Mouse (Mus musculus): ENCODE results near the gene Gm10300. TPM values are rescaled to one million over a fixed set of nuclear protein-coding genes. Genes with fewer than 3 reads are reported as not detected.
A peak's percentile ranks its signal among the peaks of the same experiment; 100 is the strongest.

The Gm10300 gene
- polyA plus RNA-seq, 1 experiment: 0.02 TPM

GRCm38 (mm10) chr4:132079555-132080275 is 5.2 kb downstream of the Gm10300 start:
- no peak overlapping the region for H3K4me3 ChIP-seq
- H3K27me3 ChIP-seq (ENCODE audit: control insufficient read depth, insufficient read depth, insufficient read length): no peaks in the 10 kb centered on the region
- H3K4me2 ChIP-seq (ENCODE audit: low read depth): peak overlapping the region; percentile 30
- no peak for TF ChIP-seq POLR2AphosphoS2 (IDR thresholded peaks at IDR 0.05; ENCODE audit: insufficient read length, low read depth)
- no peak for TF ChIP-seq MYOD1 (IDR thresholded peaks at IDR 0.05; ENCODE audit: control insufficient read depth in 1 of 3, insufficient read length in 2 of 3, low read depth in 2 of 3)
- no peak for TF ChIP-seq POLR2A (IDR thresholded peaks at IDR 0.05; ENCODE audit: insufficient read length, low read depth)
- TF ChIP-seq E2F4 (IDR thresholded peaks at IDR 0.05; ENCODE audit: insufficient read depth): no peak
- no peak for TF ChIP-seq SRF (IDR thresholded peaks at IDR 0.05; ENCODE audit: control insufficient read depth, insufficient read length, low read depth)
- TF ChIP-seq MYOG (IDR thresholded peaks at IDR 0.05; ENCODE audit: control insufficient read depth in 1 of 3, insufficient read depth in 1 of 3, insufficient read length in 2 of 3, low read depth in 2 of 3): no peak
- no peak for TF ChIP-seq USF1 (IDR thresholded peaks at IDR 0.05; ENCODE audit: low read depth)
- TF ChIP-seq REST (IDR thresholded peaks at IDR 0.05; ENCODE audit: insufficient read depth, insufficient read length): no peak
- no peak for TF ChIP-seq TCF12 (IDR thresholded peaks at IDR 0.05; ENCODE audit: insufficient read depth, poor library complexity, severe bottlenecking)
- TF ChIP-seq MAX (IDR thresholded peaks at IDR 0.05; ENCODE audit: low read depth): no peak
- no peak for TF ChIP-seq CEBPB (IDR thresholded peaks at IDR 0.05; ENCODE audit: insufficient read depth, poor library complexity, severe bottlenecking)
- TF ChIP-seq TCF3 (IDR thresholded peaks at IDR 0.05; ENCODE audit: insufficient read length, low read depth): no peak
- H3ac ChIP-seq (ENCODE audit: control insufficient read depth, insufficient read length): no peak overlapping the region
- no peaks in the 10 kb centered on the region for H3K36me3 ChIP-seq (ENCODE audit: control insufficient read depth, insufficient read depth)
- no peaks in the 10 kb centered on the region for H3K79me2 ChIP-seq (ENCODE audit: control insufficient read depth, insufficient read depth)

DNA sequence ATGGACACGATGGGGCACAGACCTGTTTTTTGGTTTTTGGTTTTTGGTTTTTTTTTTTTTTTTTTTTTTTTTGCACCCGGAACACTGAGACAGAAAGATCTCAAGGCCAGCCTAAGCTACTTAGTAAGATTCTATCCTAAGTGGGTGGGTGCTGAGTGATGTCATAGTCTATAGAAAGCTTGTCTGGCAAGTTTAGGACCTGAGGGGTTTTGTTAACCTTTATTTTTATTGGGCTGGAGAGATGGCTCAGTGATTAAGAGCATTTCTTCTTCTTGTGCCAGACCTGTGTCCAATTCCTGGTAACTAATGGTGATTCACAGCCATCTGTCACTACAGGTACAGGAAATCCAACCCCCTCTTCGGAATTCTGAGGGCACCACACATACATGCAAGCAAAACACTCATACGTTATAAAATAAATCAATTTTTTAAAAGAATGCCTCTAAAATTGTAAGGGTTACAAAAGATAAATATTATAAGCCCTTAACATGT is 6.0 kb downstream of the Gm10300 start:
- H3K79me2 ChIP-seq (ENCODE audit: control insufficient read depth, insufficient read depth): no peaks in the 10 kb centered on the region
- H3K4me3 ChIP-seq: no peak overlapping the region
- TF ChIP-seq POLR2A (IDR thresholded peaks at IDR 0.05; ENCODE audit: insufficient read length, low read depth): no peak
- H3ac ChIP-seq (ENCODE audit: control insufficient read depth, insufficient read length): no peak overlapping the region
- no peak overlapping the region for H3K4me2 ChIP-seq (ENCODE audit: low read depth)
- no peaks in the 10 kb centered on the region for H3K27me3 ChIP-seq (ENCODE audit: control insufficient read depth, insufficient read depth, insufficient read length)
- H3K36me3 ChIP-seq (ENCODE audit: control insufficient read depth, insufficient read depth): no peaks in the 10 kb centered on the region

- no peak overlapping the region for H3ac ChIP-seq (ENCODE audit: control insufficient read depth, insufficient read length)
- no peaks in the 10 kb centered on the region for H3K36me3 ChIP-seq (ENCODE audit: control insufficient read depth, insufficient read depth)
- no peak overlapping the region for H3K4me2 ChIP-seq (ENCODE audit: low read depth)
- TF ChIP-seq TCF3 (IDR thresholded peaks at IDR 0.05; ENCODE audit: insufficient read length, low read depth) (no peak), SRF (IDR thresholded peaks at IDR 0.05; ENCODE audit: control insufficient read depth, insufficient read length, low read depth) (no peak), USF1 (IDR thresholded peaks at IDR 0.05; ENCODE audit: low read depth) (no peak), POLR2A (IDR thresholded peaks at IDR 0.05; ENCODE audit: insufficient read length, low read depth) (no peak), MYOG (IDR thresholded peaks at IDR 0.05; ENCODE audit: control insufficient read depth in 1 of 3, insufficient read depth in 1 of 3, insufficient read length in 2 of 3, low read depth in 2 of 3) (no peak), CEBPB (IDR thresholded peaks at IDR 0.05; ENCODE audit: insufficient read depth, poor library complexity, severe bottlenecking) (no peak), MAX (IDR thresholded peaks at IDR 0.05; ENCODE audit: low read depth) (no peak), E2F4 (IDR thresholded peaks at IDR 0.05; ENCODE audit: insufficient read depth) (no peak), REST (IDR thresholded peaks at IDR 0.05; ENCODE audit: insufficient read depth, insufficient read length) (no peak), TCF12 (IDR thresholded peaks at IDR 0.05; ENCODE audit: insufficient read depth, poor library complexity, severe bottlenecking) (no peak), POLR2AphosphoS2 (IDR thresholded peaks at IDR 0.05; ENCODE audit: insufficient read length, low read depth) (no peak), MYOD1 (IDR thresholded peaks at IDR 0.05; ENCODE audit: control insufficient read depth in 1 of 3, insufficient read length in 2 of 3, low read depth in 2 of 3) (no peak)
- no peaks in the 10 kb centered on the region for H3K79me2 ChIP-seq (ENCODE audit: control insufficient read depth, insufficient read depth)
- peaks cover 6% of the 10 kb centered on the region for H3K27me3 ChIP-seq (ENCODE audit: control insufficient read depth, insufficient read depth, insufficient read length)
- H3K4me3 ChIP-seq: no peak overlapping the region
Observed at GRCm38 (mm10) chr4:132085114-132085513, 10.6 kb downstream of the Gm10300 start.

DNA sequence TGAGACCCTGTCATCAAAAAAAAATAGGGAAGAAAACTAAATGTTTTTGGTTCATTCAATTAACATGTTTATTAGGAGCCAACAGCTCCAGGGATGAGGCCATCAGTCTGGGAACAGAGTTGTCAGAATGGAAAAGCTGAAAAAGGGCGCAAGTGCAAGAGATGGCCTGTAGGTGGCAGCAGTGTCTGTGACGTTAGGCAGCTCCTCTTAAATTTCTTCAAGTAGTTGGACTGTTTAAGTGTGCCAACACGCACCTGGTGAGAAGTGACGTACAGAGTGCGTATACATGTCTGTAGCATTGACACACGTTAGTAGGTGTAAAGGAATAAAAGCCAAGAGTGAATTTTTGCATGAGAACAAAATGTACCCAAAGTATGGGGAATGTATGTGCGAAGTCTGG is 14.4 kb downstream of the Gm10300 start:
- Histone ChIP-seq H3K79me2 (ENCODE audit: control insufficient read depth, insufficient read depth) (no peaks in the 10 kb centered on the region), H3K4me2 (ENCODE audit: low read depth) (no peak overlapping the region), H3K27me3 (ENCODE audit: control insufficient read depth, insufficient read depth, insufficient read length) (peaks cover 6% of the 10 kb centered on the region), H3ac (ENCODE audit: control insufficient read depth, insufficient read length) (no peak overlapping the region), H3K4me3 (no peak overlapping the region), H3K36me3 (ENCODE audit: control insufficient read depth, insufficient read depth) (no peaks in the 10 kb centered on the region)
- TF ChIP-seq MYOG (IDR thresholded peaks at IDR 0.05; ENCODE audit: control insufficient read depth in 1 of 3, insufficient read depth in 1 of 3, insufficient read length in 2 of 3, low read depth in 2 of 3) (no peak), USF1 (IDR thresholded peaks at IDR 0.05; ENCODE audit: low read depth) (no peak), CEBPB (IDR thresholded peaks at IDR 0.05; ENCODE audit: insufficient read depth, poor library complexity, severe bottlenecking) (no peak)

DNA sequence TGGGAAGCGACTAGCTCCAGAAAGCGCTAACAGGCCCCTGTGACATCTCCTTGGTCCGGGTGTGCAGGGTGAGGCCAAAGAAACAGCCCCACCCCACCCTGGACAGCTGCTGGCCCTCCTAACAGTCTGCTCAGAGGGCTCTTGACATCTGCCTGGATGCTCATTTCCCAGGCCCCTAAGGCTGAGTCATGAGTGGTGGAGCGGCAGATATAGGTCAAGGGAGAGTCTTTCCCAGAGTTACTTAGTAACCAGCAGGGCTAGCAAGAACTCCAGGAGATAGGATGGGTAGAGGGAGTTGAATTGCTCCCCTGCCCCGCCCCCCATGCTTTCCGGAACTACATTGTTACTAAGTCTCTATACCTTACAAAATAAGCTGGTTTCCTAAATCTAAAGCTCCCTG is 18.6 kb downstream of the Gm10300 start:
- Histone ChIP-seq H3K4me3 (no peak overlapping the region), H3K36me3 (ENCODE audit: control insufficient read depth, insufficient read depth) (no peaks in the 10 kb centered on the region), H3K79me2 (ENCODE audit: control insufficient read depth, insufficient read depth) (no peaks in the 10 kb centered on the region), H3K4me2 (ENCODE audit: low read depth) (no peak overlapping the region), H3K27me3 (ENCODE audit: control insufficient read depth, insufficient read depth, insufficient read length) (peaks cover 16% of the 10 kb centered on the region), H3ac (ENCODE audit: control insufficient read depth, insufficient read length) (no peak overlapping the region)
- TF ChIP-seq TCF12 (IDR thresholded peaks at IDR 0.05; ENCODE audit: insufficient read depth, poor library complexity, severe bottlenecking) (no peak), MYOG (IDR thresholded peaks at IDR 0.05; ENCODE audit: control insufficient read depth in 1 of 3, insufficient read depth in 1 of 3, insufficient read length in 2 of 3, low read depth in 2 of 3) (peak in 1 of 3 experiments; percentile 32), TCF3 (IDR thresholded peaks at IDR 0.05; ENCODE audit: insufficient read length, low read depth) (no peak), USF1 (IDR thresholded peaks at IDR 0.05; ENCODE audit: low read depth) (no peak), MYOD1 (IDR thresholded peaks at IDR 0.05; ENCODE audit: control insufficient read depth in 1 of 3, insufficient read length in 2 of 3, low read depth in 2 of 3) (peak in 1 of 3 experiments; percentile 30), SRF (IDR thresholded peaks at IDR 0.05; ENCODE audit: control insufficient read depth, insufficient read length, low read depth) (no peak), E2F4 (IDR thresholded peaks at IDR 0.05; ENCODE audit: insufficient read depth) (no peak), REST (IDR thresholded peaks at IDR 0.05; ENCODE audit: insufficient read depth, insufficient read length) (no peak), POLR2AphosphoS2 (IDR thresholded peaks at IDR 0.05; ENCODE audit: insufficient read length, low read depth) (no peak), CEBPB (IDR thresholded peaks at IDR 0.05; ENCODE audit: insufficient read depth, poor library complexity, severe bottlenecking) (no peak), POLR2A (IDR thresholded peaks at IDR 0.05; ENCODE audit: insufficient read length, low read depth) (no peak), MAX (IDR thresholded peaks at IDR 0.05; ENCODE audit: low read depth) (no peak)

Data from myocyte (in vitro differentiated cells).